Mouse (Mus musculus) granulocyte monocyte progenitor cell, adult 5-6 weeks (primary cell): Measurements from ENCODE around the gene Ebf3. TPM values are rescaled to one million over a fixed set of nuclear protein-coding genes. Genes with fewer than 3 reads are reported as not detected.

Experiments used
- ATAC-seq: replicated peaks from 2 replicates; pipeline ENCODE4 v1.8.0; 2016; ENCODE audit warnings: mild to moderate bottlenecking, moderate TSS enrichment, inconsistent platforms; ENCODE audit not compliant: poor library complexity, severe bottlenecking
- total RNA-seq, 2 experiments: library from RNA; stranded (forward) in 1 of 2; stranded (reverse) in 1 of 2; fragments of 200-712, 200-1000 nt in 1 of 2; fragments of >200 nt in 1 of 2; fragmentation: Nextera tagmentation in 1 of 2; gene quantifications; 2 replicates each; pipeline ENCODE4 v1.2.3; 2014 to 2017

Ebf3 gene
- total RNA-seq, 2 experiments from 2014 or later, result 0.56 TPM; not detected in 1

GRCm38 (mm10) chr7:137294446-137294845 is 19.8 kb downstream of the Ebf3 start:
- no peak for ATAC-seq

GRCm38 (mm10) chr7:137289290-137289957 is 24.8 kb downstream of the Ebf3 start:
- no peak for ATAC-seq

- no peak for ATAC-seq
Observed at GRCm38 (mm10) chr7:137278171-137278570, 36.1 kb downstream of the Ebf3 start.

GRCm38 (mm10) chr7:137277713-137278112 is 36.5 kb downstream of the Ebf3 start:
- ATAC-seq, result no peak

GRCm38 (mm10) chr7:137272252-137272651 is 42.0 kb downstream of the Ebf3 start:
- no peak for ATAC-seq

GRCm38 (mm10) chr7:137268452-137269155 is 45.6 kb downstream of the Ebf3 start:
- ATAC-seq, result no peak

GRCm38 (mm10) chr7:137267441-137267840 is 46.8 kb downstream of the Ebf3 start:
- ATAC-seq, result no peak

- no peak for ATAC-seq
Observed at GRCm38 (mm10) chr7:137266575-137266974, 47.7 kb downstream of the Ebf3 start.

- ATAC-seq, result no peak
Observed at GRCm38 (mm10) chr7:137262330-137262729, 51.9 kb downstream of the Ebf3 start.

- peak; percentile 91 for ATAC-seq
Observed at GRCm38 (mm10) chr7:137246213-137246872, 67.9 kb downstream of the Ebf3 start.

GRCm38 (mm10) chr7:137244839-137245238 is 69.4 kb downstream of the Ebf3 start:
- no peak for ATAC-seq

- ATAC-seq, result no peak
Observed at GRCm38 (mm10) chr7:137240481-137240880, 73.8 kb downstream of the Ebf3 start.

- no peak for ATAC-seq
Observed at GRCm38 (mm10) chr7:137239542-137240133, 74.6 kb downstream of the Ebf3 start.

GRCm38 (mm10) chr7:137237419-137237818 is 76.8 kb downstream of the Ebf3 start:
- no peak for ATAC-seq

- no peak for ATAC-seq
Observed at GRCm38 (mm10) chr7:137223823-137224222, 90.4 kb downstream of the Ebf3 start.

GRCm38 (mm10) chr7:137222831-137223505 is 91.3 kb downstream of the Ebf3 start:
- ATAC-seq, result no peak

- ATAC-seq, result no peak
Observed at GRCm38 (mm10) chr7:137221599-137221998, 92.6 kb downstream of the Ebf3 start.

- no peak for ATAC-seq
Observed at GRCm38 (mm10) chr7:137220436-137220835, 93.8 kb downstream of the Ebf3 start.

GRCm38 (mm10) chr7:137218706-137219105 is 95.5 kb downstream of the Ebf3 start:
- ATAC-seq, result no peak

- no peak for ATAC-seq
Observed at GRCm38 (mm10) chr7:137213444-137213843, 100.8 kb downstream of the Ebf3 start.
